Mouse (Mus musculus) heart, embryonic 14.5 days (tissue): ENCODE results near the gene Kcnmb1. TPM values are rescaled to one million over a fixed set of nuclear protein-coding genes. Genes with fewer than 3 reads are reported as not detected.
A peak's percentile ranks its signal among the peaks of the same experiment; 100 is the strongest.

Source experiments
- ATAC-seq: fragments of 200-750 bp; cut with Nextera tagmentation; 2 replicates; pipeline ENCODE4 v1.8.0; 2017; ENCODE audit warnings: low read depth, moderate TSS enrichment; ENCODE audit not compliant: insufficient number of reproducible peaks, insufficient read depth, low FRiP score
- H3K27ac ChIP-seq, 2 experiments: fragments of 200-500 bp in 1 of 2; fragments of 300-500 bp in 1 of 2; sonication (generic) in 1 of 2; replicated peaks in 1 of 2; 2 replicates each; pipeline ENCODE4 v1.5.1; 2012 to 2014; ENCODE audit warnings: low read depth in 2 of 2, low read length in 2 of 2, control low read depth in 1 of 2, mild to moderate bottlenecking in 1 of 2, mixed read lengths in 1 of 2; ENCODE audit not compliant: control insufficient read depth in 1 of 2, insufficient read depth in 1 of 2
- H3K27me3 ChIP-seq: fragments of 300-500 bp; sonication (generic); 2 replicates; pipeline ENCODE4 v1.6.1; 2014; ENCODE audit warnings: mild to moderate bottlenecking, low read length, control low read depth; ENCODE audit not compliant: control insufficient read depth, insufficient read depth
- H3K36me3 ChIP-seq: fragments of 300-500 bp; sonication (generic); 2 replicates; pipeline ENCODE4 v1.6.1; 2014; ENCODE audit warnings: mild to moderate bottlenecking, control low read depth, low read length, mixed read lengths; ENCODE audit not compliant: control insufficient read depth, insufficient read depth
- H3K4me1 ChIP-seq, 2 experiments: fragments of 200-500 bp in 1 of 2; fragments of 300-500 bp in 1 of 2; sonication (generic) in 1 of 2; 2 replicates each; pipeline ENCODE4 v1.6.1; 2012 to 2014; ENCODE audit warnings: low read length in 2 of 2, control low read depth in 1 of 2, mixed read lengths in 1 of 2; ENCODE audit not compliant: control insufficient read depth in 2 of 2, insufficient read depth in 2 of 2
- H3K4me2 ChIP-seq: fragments of 300-500 bp; sonication (generic); 2 replicates; pipeline ENCODE4 v1.6.1; 2014; ENCODE audit warnings: mild to moderate bottlenecking, low read length
- H3K4me3 ChIP-seq, 2 experiments: fragments of 200-500 bp in 1 of 2; fragments of 300-500 bp in 1 of 2; sonication (generic) in 1 of 2; 2 replicates each; pipeline ENCODE4 v1.5.1; 2012 to 2014; ENCODE audit warnings: low read length in 2 of 2, mild to moderate bottlenecking in 2 of 2, control low read depth in 1 of 2, low read depth in 1 of 2, moderate library complexity in 1 of 2; ENCODE audit not compliant: control insufficient read depth in 1 of 2, insufficient read depth in 1 of 2
- H3K9ac ChIP-seq: fragments of 300-500 bp; sonication (generic); 2 replicates; pipeline ENCODE4 v1.6.1; 2014; ENCODE audit warnings: mild to moderate bottlenecking, low read length
- H3K9me3 ChIP-seq: fragments of 300-500 bp; sonication (generic); 2 replicates; pipeline ENCODE4 v1.6.1; 2016; ENCODE audit warnings: low read length, control low read depth; ENCODE audit not compliant: control insufficient read depth
- WGBS: fragments of 180-500 bp; shearing (Covaris S2); extraction: QIAGEN DNeasy Blood & Tissue Kit; methylation state at CpG from one replicate; pipeline ENCODE4 v1.1.7; 2014; 5-methylcytosine and 5-hydroxymethylcytosine counted together
- polyA plus RNA-seq: library from polyadenylated mRNA; unstranded; fragments of >200 nt; fragmentation: Nextera tagmentation; extraction: Ambion mirVana; gene quantifications from 2 replicates; pipeline ENCODE4 v1.2.1, GENCODE M21; 2014

Gene Kcnmb1
- polyA plus RNA-seq = 1.7 and 2.0 TPM in 2 replicates

GRCm38 (mm10) chr11:33962688-33963407 lies at the start of gene Kcnmb1:
TSS of gene Kcnmb1 (plus strand) at chr11:33963013.
- H3K4me1 ChIP-seq = peaks cover 9 to 13% of the 10 kb centered on the region in 2 experiments; a peak in 2 of 4 replicates
- H3K9ac ChIP-seq = peak within 1 kb of the TSS; percentile 1; the same call in 1 of the 2 replicates
- ATAC-seq = no peak
- H3K9me3 ChIP-seq = no peaks in the 10 kb centered on the region
- H3K4me3 ChIP-seq = peak within 1 kb of the TSS; percentile 14 to 24; a peak in 1 of 4 replicates
- H3K27me3 ChIP-seq = no peaks in the 10 kb centered on the region
- 3% methylated on average over 6 of the region's 6 CpGs for WGBS
- peak within 1 kb of the TSS in 1 of 2 experiments; percentile 39; a peak in 1 of 4 replicates for H3K27ac ChIP-seq
- peak within 1 kb of the TSS; percentile 46 for H3K4me2 ChIP-seq
- H3K36me3 ChIP-seq = no peaks in the 10 kb centered on the region

GRCm38 (mm10) chr11:33913061-33913460 lies 49.8 kb upstream of the Kcnmb1 start:
- Histone ChIP-seq H3K27me3 (peaks cover 4% of the 10 kb centered on the region; the same call in 1 of the 2 replicates), H3K36me3 (no peaks in the 10 kb centered on the region), H3K27ac (no peak overlapping the region), H3K9ac (no peak overlapping the region), H3K4me1 (peaks cover 10 to 18% of the 10 kb centered on the region in 2 experiments; a peak in 3 of 4 replicates), H3K4me2 (no peak overlapping the region), H3K9me3 (no peaks in the 10 kb centered on the region), H3K4me3 (no peak overlapping the region)
- WGBS = 52% methylated on average over 7 of the region's 7 CpGs
- ATAC-seq = no peak

GRCm38 (mm10) chr11:33914216-33914615 lies 48.6 kb upstream of the Kcnmb1 start:
- WGBS = 81% methylated on average over 12 of the region's 12 CpGs
- H3K9me3 ChIP-seq = no peaks in the 10 kb centered on the region
- no peak overlapping the region for H3K4me2 ChIP-seq
- H3K27ac ChIP-seq = no peak overlapping the region
- no peak for ATAC-seq
- H3K27me3 ChIP-seq = peaks cover 8% of the 10 kb centered on the region; the same call in 1 of the 2 replicates
- peaks cover 10 to 18% of the 10 kb centered on the region in 2 experiments; a peak in 3 of 4 replicates for H3K4me1 ChIP-seq
- no peaks in the 10 kb centered on the region for H3K36me3 ChIP-seq
- no peak overlapping the region for H3K4me3 ChIP-seq
- H3K9ac ChIP-seq = no peak overlapping the region

GRCm38 (mm10) chr11:33917574-33917973 lies 45.2 kb upstream of the Kcnmb1 start:
- H3K9ac ChIP-seq = no peak overlapping the region
- H3K9me3 ChIP-seq = no peaks in the 10 kb centered on the region
- H3K4me2 ChIP-seq = no peak overlapping the region
- no peak overlapping the region for H3K27ac ChIP-seq
- H3K27me3 ChIP-seq = peaks cover 8% of the 10 kb centered on the region; the same call in 1 of the 2 replicates
- peaks cover 2 to 8% of the 10 kb centered on the region in 2 experiments; a peak in 3 of 4 replicates for H3K4me1 ChIP-seq
- H3K4me3 ChIP-seq = no peak overlapping the region
- no peak for ATAC-seq
- no peaks in the 10 kb centered on the region for H3K36me3 ChIP-seq
- WGBS = 16% methylated on average over 6 of the region's 6 CpGs

GRCm38 (mm10) chr11:33918424-33918823 lies 44.4 kb upstream of the Kcnmb1 start:
- H3K9me3 ChIP-seq = no peaks in the 10 kb centered on the region
- H3K4me1 ChIP-seq = peaks cover under 1% of the 10 kb centered on the region in 2 experiments; a peak in 1 of 4 replicates
- no peak overlapping the region for H3K27ac ChIP-seq
- H3K4me3 ChIP-seq = no peak overlapping the region
- no peaks in the 10 kb centered on the region for H3K36me3 ChIP-seq
- H3K9ac ChIP-seq = no peak overlapping the region
- peaks cover 8% of the 10 kb centered on the region; the same call in 1 of the 2 replicates for H3K27me3 ChIP-seq
- ATAC-seq = no peak
- WGBS = 47% methylated on average over 2 of the region's 2 CpGs
- H3K4me2 ChIP-seq = no peak overlapping the region

- Histone ChIP-seq H3K36me3 (no peaks in the 10 kb centered on the region), H3K9me3 (no peaks in the 10 kb centered on the region), H3K4me1 (no peaks in the 10 kb centered on the region), H3K4me3 (no peak overlapping the region), H3K27ac (no peak overlapping the region), H3K27me3 (peaks cover 8% of the 10 kb centered on the region; the same call in 1 of the 2 replicates), H3K4me2 (no peak overlapping the region), H3K9ac (no peak overlapping the region)
- no peak for ATAC-seq
- 66% methylated on average over 7 of the region's 7 CpGs for WGBS
These were observed 43.0 kb upstream of the Kcnmb1 start for GRCm38 (mm10) chr11:33919826-33920225.

GRCm38 (mm10) chr11:33921451-33921850 lies 41.4 kb upstream of the Kcnmb1 start:
- no peak overlapping the region for H3K9ac ChIP-seq
- H3K4me1 ChIP-seq = no peaks in the 10 kb centered on the region
- no peak overlapping the region for H3K4me2 ChIP-seq
- no peaks in the 10 kb centered on the region for H3K36me3 ChIP-seq
- WGBS = 76% methylated on average over 13 of the region's 13 CpGs
- no peaks in the 10 kb centered on the region for H3K9me3 ChIP-seq
- H3K27ac ChIP-seq = no peak overlapping the region
- no peak overlapping the region for H3K4me3 ChIP-seq
- peaks cover 8% of the 10 kb centered on the region; the same call in 1 of the 2 replicates for H3K27me3 ChIP-seq
- ATAC-seq = no peak
